Mouse (Mus musculus) lung, postnatal 0 days (tissue): ENCODE data around the gene Trim30c.

Experiments used
- CTCF ChIP-seq: IDR thresholded peaks from 2 replicates; pipeline ENCODE4 v1.5.1; 2016; ENCODE audit warnings: antibody characterized with exemption, mild to moderate bottlenecking
- EP300 ChIP-seq: IDR thresholded peaks from 2 replicates; pipeline ENCODE4 v1.6.1; 2016; ENCODE audit warnings: antibody characterized with exemption, mild to moderate bottlenecking, control low read depth

- no peak for TF ChIP-seq CTCF
- no peak for TF ChIP-seq EP300
Observed at GRCm38 (mm10) chr7:104400698-104401097, at the start of gene Trim30c.
